Mouse (Mus musculus): ENCODE measurements around the gene Pkd2l1.

GRCm38 (mm10) chr19:44207079-44207478, 14.8 kb upstream of the Pkd2l1 start:
- TF ChIP-seq POLR2A (IDR thresholded peaks at IDR 0.05; ENCODE audit: borderline replicate concordance, low read depth, low read length) (no peak), CTCF (IDR thresholded peaks at IDR 0.05; ENCODE audit: low read depth, low read length) (peak; percentile 45)

Measured in bone marrow macrophage, adult 2 months (primary cell).